Mouse (Mus musculus) bone marrow macrophage, adult 2 months (primary cell): ENCODE data around the gene Crhr1.

ENCODE experiments used
- CTCF ChIP-seq: IDR thresholded peaks from 2 replicates; pipeline ENCODE4 v1.5.1; 2012; ENCODE audit warnings: low read depth, mild to moderate bottlenecking, low read length, moderate library complexity
- POLR2A ChIP-seq: IDR thresholded peaks from 2 replicates; pipeline ENCODE4 v1.6.1; 2012; ENCODE audit warnings: mild to moderate bottlenecking, low read depth, low read length, borderline replicate concordance

DNA sequence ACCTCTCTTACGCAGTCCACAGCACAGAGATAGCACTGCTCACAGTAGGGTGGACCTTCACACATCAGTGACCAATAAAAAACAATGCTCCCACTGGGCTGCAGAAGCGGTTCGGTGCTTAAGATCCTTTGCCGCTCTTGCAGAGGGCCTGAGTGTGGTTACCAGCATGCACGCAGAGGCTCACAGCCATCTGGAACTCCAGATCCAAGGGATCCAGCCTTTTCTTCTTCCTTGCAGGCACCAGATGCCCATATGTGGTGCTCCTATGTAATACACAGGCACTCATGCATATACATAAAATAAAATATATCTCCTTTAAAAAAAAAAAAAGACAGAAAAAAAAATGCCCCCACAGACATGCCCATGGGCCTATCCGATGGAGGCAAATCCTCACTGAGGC, 19.0 kb upstream of the Crhr1 start:
- TF ChIP-seq POLR2A, result no peak
- no peak for TF ChIP-seq CTCF
